Mouse (Mus musculus): ENCODE data around the gene Srebf1.

Gene Srebf1

GRCm38 (mm10) chr11:60240509-60240908, 18.1 kb upstream of the Srebf1 start:
- ATAC-seq (ENCODE audit: insufficient number of reproducible peaks, low FRiP score, low TSS enrichment) = no peak

GRCm38 (mm10) chr11:60235351-60235750, 13.0 kb upstream of the Srebf1 start:
- no peak for ATAC-seq (ENCODE audit: insufficient number of reproducible peaks, low FRiP score, low TSS enrichment)

GRCm38 (mm10) chr11:60233235-60233634, 10.9 kb upstream of the Srebf1 start:
- peak; percentile 62; the same call in 1 of the 2 replicates for ATAC-seq (ENCODE audit: insufficient number of reproducible peaks, low FRiP score, low TSS enrichment)

GRCm38 (mm10) chr11:60232441-60233058, 10.2 kb upstream of the Srebf1 start:
- ATAC-seq (ENCODE audit: insufficient number of reproducible peaks, low FRiP score, low TSS enrichment) = no peak

- no peak for ATAC-seq (ENCODE audit: insufficient number of reproducible peaks, low FRiP score, low TSS enrichment)
Observed at GRCm38 (mm10) chr11:60231951-60232350, 9.6 kb upstream of the Srebf1 start.

- no peak for ATAC-seq (ENCODE audit: insufficient number of reproducible peaks, low FRiP score, low TSS enrichment)
Observed at GRCm38 (mm10) chr11:60231326-60231725, 8.9 kb upstream of the Srebf1 start.

- no peak for ATAC-seq (ENCODE audit: insufficient number of reproducible peaks, low FRiP score, low TSS enrichment)
Observed at GRCm38 (mm10) chr11:60230512-60230911, 8.1 kb upstream of the Srebf1 start.

- no peak for ATAC-seq (ENCODE audit: insufficient number of reproducible peaks, low FRiP score, low TSS enrichment)
Observed at GRCm38 (mm10) chr11:60229821-60230220, 7.4 kb upstream of the Srebf1 start.

GRCm38 (mm10) chr11:60228525-60228924, 6.1 kb upstream of the Srebf1 start:
- no peak for ATAC-seq (ENCODE audit: insufficient number of reproducible peaks, low FRiP score, low TSS enrichment)

GRCm38 (mm10) chr11:60225874-60226273, 3.5 kb upstream of the Srebf1 start:
- no peak for ATAC-seq (ENCODE audit: insufficient number of reproducible peaks, low FRiP score, low TSS enrichment)

- ATAC-seq (ENCODE audit: insufficient number of reproducible peaks, low FRiP score, low TSS enrichment) = no peak
Observed at GRCm38 (mm10) chr11:60224676-60225075, 2.3 kb upstream of the Srebf1 start.

- ATAC-seq (ENCODE audit: insufficient number of reproducible peaks, low FRiP score, low TSS enrichment) = no peak
Observed at GRCm38 (mm10) chr11:60222085-60222468, 304 bp downstream of the Srebf1 start.

- no peak for ATAC-seq (ENCODE audit: insufficient number of reproducible peaks, low FRiP score, low TSS enrichment)
Observed at GRCm38 (mm10) chr11:60221425-60221824, 956 bp downstream of the Srebf1 start.

GRCm38 (mm10) chr11:60220291-60220804, 2.0 kb downstream of the Srebf1 start:
- ATAC-seq (ENCODE audit: insufficient number of reproducible peaks, low FRiP score, low TSS enrichment) = peak; percentile 33; the same call in 1 of the 2 replicates

- no peak for ATAC-seq (ENCODE audit: insufficient number of reproducible peaks, low FRiP score, low TSS enrichment)
Observed at GRCm38 (mm10) chr11:60219609-60220008, 2.8 kb downstream of the Srebf1 start.

GRCm38 (mm10) chr11:60217467-60217866, 4.9 kb downstream of the Srebf1 start:
- ATAC-seq (ENCODE audit: insufficient number of reproducible peaks, low FRiP score, low TSS enrichment) = no peak

GRCm38 (mm10) chr11:60216671-60217070, 5.7 kb downstream of the Srebf1 start:
- ATAC-seq (ENCODE audit: insufficient number of reproducible peaks, low FRiP score, low TSS enrichment) = no peak

GRCm38 (mm10) chr11:60213266-60213665, 9.1 kb downstream of the Srebf1 start:
- no peak for ATAC-seq (ENCODE audit: insufficient number of reproducible peaks, low FRiP score, low TSS enrichment)

GRCm38 (mm10) chr11:60211761-60212160, 10.6 kb downstream of the Srebf1 start:
- no peak for ATAC-seq (ENCODE audit: insufficient number of reproducible peaks, low FRiP score, low TSS enrichment)

- ATAC-seq (ENCODE audit: insufficient number of reproducible peaks, low FRiP score, low TSS enrichment) = no peak
Observed at GRCm38 (mm10) chr11:60211152-60211551, 11.2 kb downstream of the Srebf1 start.

- no peak for ATAC-seq (ENCODE audit: insufficient number of reproducible peaks, low FRiP score, low TSS enrichment)
Observed at GRCm38 (mm10) chr11:60210305-60210724, 12.1 kb downstream of the Srebf1 start.

- ATAC-seq (ENCODE audit: insufficient number of reproducible peaks, low FRiP score, low TSS enrichment) = no peak
Observed at GRCm38 (mm10) chr11:60209933-60210249, 12.5 kb downstream of the Srebf1 start.
